Mouse (Mus musculus): ENCODE data around the gene Gm43064. TPM values are rescaled to one million over a fixed set of nuclear protein-coding genes. Genes with fewer than 3 reads are reported as not detected.
"Not testable (repeated sequence)": the region's sequence is repeated elsewhere in the genome, so short reads cannot be mapped to it uniquely, and the experiment has no call there.

Gene Gm43064
- total RNA-seq, 2 experiments from 2014 or later = 0.42 to 0.79 TPM

GRCm38 (mm10) chr3:103799507-103799906 lies 9.9 kb upstream of the Gm43064 start:
- DNase-seq (ENCODE audit: low spot score in 2 of 2) = no peak

- peak; percentile 43 to 86 for DNase-seq (ENCODE audit: low spot score in 2 of 2)
Measured at GRCm38 (mm10) chr3:103801631-103802531, 7.5 kb upstream of the Gm43064 start.

DNA sequence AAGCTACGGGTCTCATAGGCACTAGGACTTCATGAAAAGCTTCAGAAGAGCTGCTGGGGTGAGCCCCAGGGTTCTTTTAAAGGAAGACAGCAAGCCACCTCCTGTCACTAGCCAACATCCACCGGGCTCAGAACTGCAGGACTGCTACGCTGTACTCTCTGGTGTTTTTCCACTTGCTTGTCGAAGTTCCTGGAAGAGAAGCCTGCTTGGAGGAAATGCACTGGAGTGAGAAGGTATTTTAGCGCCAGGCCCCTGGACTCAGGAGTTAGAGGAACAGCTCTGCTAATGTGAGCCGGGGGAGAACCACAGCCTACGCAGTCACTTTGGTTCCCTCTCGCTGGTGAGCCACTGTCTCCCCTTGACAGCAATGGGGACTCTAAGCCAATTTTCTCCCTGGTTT lies 6.5 kb upstream of the Gm43064 start:
- DNase-seq (ENCODE audit: low spot score in 2 of 2) = peak in 1 of 2 experiments; percentile 18

- no peak for DNase-seq (ENCODE audit: low spot score in 2 of 2)
Measured at GRCm38 (mm10) chr3:103805671-103806070, 3.7 kb upstream of the Gm43064 start.

DNA sequence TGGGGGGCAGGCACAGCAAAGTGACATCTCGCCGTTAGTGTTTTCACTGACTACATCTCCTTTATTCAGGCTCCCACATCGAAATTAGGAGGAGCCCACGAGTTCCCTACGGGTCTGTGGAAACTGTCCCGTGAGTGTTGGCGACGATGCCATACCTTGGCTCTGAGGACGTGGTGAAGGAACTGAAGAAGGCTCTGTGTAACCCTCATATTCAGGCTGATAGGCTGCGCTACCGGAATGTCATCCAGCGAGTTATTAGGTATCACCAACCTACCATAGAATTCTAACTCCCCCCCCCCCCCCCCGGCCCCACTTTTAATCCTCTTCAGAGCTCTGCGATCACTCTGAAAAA lies 402 bp downstream of the Gm43064 start:
- DNase-seq (ENCODE audit: low spot score in 2 of 2) = no peak

- DNase-seq (ENCODE audit: low spot score in 2 of 2) = no peak
Measured at GRCm38 (mm10) chr3:103810967-103811366, 1.6 kb downstream of the Gm43064 start.

- no peak for DNase-seq (ENCODE audit: low spot score in 2 of 2)
Measured at GRCm38 (mm10) chr3:103827548-103827947, 18.2 kb downstream of the Gm43064 start.

- DNase-seq (ENCODE audit: low spot score in 2 of 2) = no peak
Measured at GRCm38 (mm10) chr3:103829036-103829435, 19.7 kb downstream of the Gm43064 start.

DNA sequence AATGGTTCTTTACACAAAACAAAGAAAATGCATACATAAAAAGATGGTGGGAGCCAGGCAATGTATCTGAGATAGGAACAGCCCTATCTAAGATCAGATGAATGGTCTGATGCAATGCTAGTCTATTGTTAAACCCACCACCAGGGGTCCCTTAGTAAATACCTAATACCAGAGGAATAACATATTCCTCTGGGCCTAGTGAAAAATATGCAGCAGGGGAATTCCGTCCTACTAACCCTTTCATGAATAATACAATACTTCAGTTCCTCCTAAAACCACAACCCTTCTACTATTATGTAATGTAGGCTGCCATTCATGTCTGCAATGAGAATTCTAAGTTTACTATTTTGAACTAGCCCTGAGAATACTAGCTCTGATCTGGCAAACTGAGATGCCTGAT lies 21.3 kb downstream of the Gm43064 start:
- DNase-seq (ENCODE audit: low spot score in 2 of 2) = not testable (repeated sequence)

- DNase-seq (ENCODE audit: low spot score in 2 of 2) = no peak
Measured at GRCm38 (mm10) chr3:103831146-103831545, 21.8 kb downstream of the Gm43064 start.

DNA sequence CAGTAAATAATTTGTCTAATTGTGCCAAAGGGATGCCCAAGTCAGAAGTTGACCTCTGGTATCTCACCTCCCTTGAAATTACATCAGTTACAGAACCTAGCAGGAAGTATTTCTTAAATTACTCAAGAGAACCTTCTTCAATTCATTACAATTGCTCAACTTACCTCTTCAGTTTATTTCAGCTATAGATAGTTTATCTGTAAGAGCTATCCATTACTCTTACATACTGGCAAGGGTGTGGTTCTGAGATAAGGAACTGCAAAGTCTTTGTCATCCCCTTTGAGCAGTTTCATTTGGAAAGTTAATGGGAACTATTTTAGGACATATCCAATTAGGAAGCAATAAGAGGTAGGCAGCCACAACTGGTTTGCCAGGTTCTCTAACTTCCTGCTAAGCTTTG lies 23.1 kb downstream of the Gm43064 start, which contains the start of gene Bcl2l15:
Bcl2l15 (plus strand) TSS at position 176 of the 400 bp plus-strand sequence.
- no peak for DNase-seq (ENCODE audit: low spot score in 2 of 2)

GRCm38 (mm10) chr3:103834001-103834400 lies 24.6 kb downstream of the Gm43064 start:
- DNase-seq (ENCODE audit: low spot score in 2 of 2) = no peak

GRCm38 (mm10) chr3:103835272-103835950 lies 26.0 kb downstream of the Gm43064 start:
- DNase-seq (ENCODE audit: low spot score in 2 of 2) = no peak

GRCm38 (mm10) chr3:103835951-103836310 lies 26.6 kb downstream of the Gm43064 start:
- peak in 1 of 2 experiments; percentile 38 for DNase-seq (ENCODE audit: low spot score in 2 of 2)

DNA sequence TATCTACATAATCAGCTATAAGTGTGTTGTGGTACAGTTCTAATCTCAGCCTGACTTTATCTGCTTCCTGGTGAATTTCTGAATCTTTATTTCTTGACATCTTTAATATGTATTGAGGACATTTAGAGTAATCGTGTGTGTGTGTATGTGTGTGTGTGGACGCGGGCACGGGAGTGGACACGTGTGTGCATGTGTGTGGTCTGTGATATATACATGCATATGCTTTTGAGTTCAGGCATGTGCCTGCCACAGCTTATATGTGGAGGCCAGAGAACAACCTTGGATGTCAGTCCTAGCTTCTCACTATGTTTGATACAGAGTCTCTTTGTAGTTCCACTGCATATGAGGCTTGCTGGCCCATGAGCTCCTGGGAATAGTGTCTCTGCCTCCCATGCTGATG lies 27.1 kb downstream of the Gm43064 start:
- DNase-seq (ENCODE audit: low spot score in 2 of 2) = no peak

- no peak for DNase-seq (ENCODE audit: low spot score in 2 of 2)
Measured at GRCm38 (mm10) chr3:103839711-103840110, 30.3 kb downstream of the Gm43064 start.

DNA sequence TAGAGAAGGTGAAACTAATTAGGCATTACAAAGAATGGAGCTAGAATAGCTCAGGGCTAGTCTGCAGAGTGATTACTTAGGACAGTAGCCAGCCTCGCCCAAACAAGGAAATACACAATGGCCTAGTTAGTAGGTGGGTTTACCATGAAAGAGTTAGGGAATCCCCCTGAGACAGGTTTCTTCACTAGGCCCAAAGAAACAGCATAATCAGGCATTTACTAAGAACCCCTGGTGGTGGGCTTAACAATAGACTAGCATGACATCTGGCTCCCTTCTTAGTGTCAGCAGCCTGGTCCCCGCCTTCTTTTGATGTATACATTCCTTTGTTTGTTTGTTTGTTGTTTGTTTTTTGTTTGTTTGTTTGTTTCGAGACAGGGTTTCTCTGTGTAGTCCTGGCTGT lies 30.8 kb downstream of the Gm43064 start:
- DNase-seq (ENCODE audit: low spot score in 2 of 2) = not testable (repeated sequence)

DNA sequence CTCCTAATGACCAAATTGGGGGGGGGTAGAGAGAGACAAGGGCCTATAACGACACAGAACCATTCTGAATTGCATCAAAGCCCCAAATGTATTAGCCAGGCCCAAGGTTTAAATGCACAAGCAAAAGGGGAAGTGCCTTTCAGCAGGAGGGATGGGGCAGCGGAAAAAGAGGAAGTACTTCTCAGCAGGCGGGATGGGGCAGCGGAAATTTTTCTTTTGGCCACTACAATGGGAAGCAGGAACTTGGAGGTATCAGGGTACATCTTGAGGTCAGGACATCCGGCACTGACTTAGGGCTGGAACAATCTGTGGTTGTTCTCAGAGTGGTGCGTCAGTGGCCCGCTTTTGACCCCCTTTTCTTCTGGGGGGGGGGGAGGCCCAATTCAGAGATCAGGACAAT lies 31.6 kb downstream of the Gm43064 start:
- not testable (repeated sequence) for DNase-seq (ENCODE audit: low spot score in 2 of 2)

GRCm38 (mm10) chr3:103850644-103851363 lies 41.4 kb downstream of the Gm43064 start:
- DNase-seq (ENCODE audit: low spot score in 2 of 2) = peak; percentile 47 to 60

- peak in 1 of 2 experiments; percentile 70 for DNase-seq (ENCODE audit: low spot score in 2 of 2)
Measured at GRCm38 (mm10) chr3:103851481-103851880, 42.1 kb downstream of the Gm43064 start.

DNA sequence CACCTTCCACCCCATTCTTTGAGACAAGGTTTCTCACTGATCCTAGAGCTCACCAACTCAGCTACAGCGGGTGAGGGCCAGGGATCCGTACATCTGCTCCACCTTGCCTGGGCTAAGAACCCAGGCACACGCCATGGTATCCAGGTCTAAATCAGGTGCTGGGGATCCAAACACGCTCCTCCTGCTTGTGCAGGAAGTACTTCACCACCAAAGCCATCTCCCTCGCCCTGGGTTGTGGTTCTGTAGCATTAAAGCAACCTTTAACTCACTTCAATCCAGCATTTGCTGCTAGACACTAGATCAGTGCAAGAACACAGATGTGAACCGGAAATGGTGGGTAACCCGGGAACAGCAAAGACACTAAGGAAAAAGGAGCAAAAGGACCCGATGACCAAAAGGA lies 42.5 kb downstream of the Gm43064 start:
- peak in 1 of 2 experiments; percentile 12 for DNase-seq (ENCODE audit: low spot score in 2 of 2)

All from layer of hippocampus, adult 18-20 months (tissue).